Mouse (Mus musculus) frontal cortex, adult 2 months (tissue): ENCODE results near the gene Gm10260. TPM values are rescaled to one million over a fixed set of nuclear protein-coding genes. Genes with fewer than 3 reads are reported as not detected.
A peak's percentile ranks its signal among the peaks of the same experiment; 100 is the strongest.

Experiments used
- DNase-seq, 2 experiments: peaks; one replicate each; pipeline ENCODE4 v3.0.0; 2022; ENCODE audit warnings: low spot score in 1 of 2; ENCODE audit errors: extremely low spot score in 1 of 2
- polyA plus RNA-seq: library from polyadenylated mRNA; depleted of rRNA; stranded (reverse); fragments of >200 nt; gene quantifications from 2 replicates; pipeline ENCODE4 v1.2.3, GENCODE M21; 2012; rRNA removed

The Gm10260 gene
- 1.3 and 7.0 TPM in 2 replicates for polyA plus RNA-seq

- no peak for DNase-seq
These were observed at the start of gene Gm10260 for GRCm38 (mm10) chr13:97760532-97760931. TSS of gene Gm10260 (minus strand) at chr13:97760632.

GRCm38 (mm10) chr13:97809828-97810227 is 49.4 kb upstream of the Gm10260 start:
- DNase-seq, result no peak

- DNase-seq, result peak in 1 of 2 experiments; percentile 27
These were observed 45.5 kb upstream of the Gm10260 start for GRCm38 (mm10) chr13:97805907-97806306.

- DNase-seq, result no peak
These were observed 42.0 kb upstream of the Gm10260 start for GRCm38 (mm10) chr13:97802386-97802785.

- DNase-seq, result no peak
These were observed 37.0 kb upstream of the Gm10260 start for GRCm38 (mm10) chr13:97797462-97797861.

- DNase-seq, result no peak
These were observed 34.3 kb upstream of the Gm10260 start for GRCm38 (mm10) chr13:97794780-97795179.

GRCm38 (mm10) chr13:97793932-97794331 is 33.5 kb upstream of the Gm10260 start:
- DNase-seq, result no peak

- DNase-seq, result no peak
These were observed 31.2 kb upstream of the Gm10260 start for GRCm38 (mm10) chr13:97791664-97792063.

GRCm38 (mm10) chr13:97789782-97790450 is 29.5 kb upstream of the Gm10260 start:
- DNase-seq, result no peak

GRCm38 (mm10) chr13:97785167-97785835 is 24.9 kb upstream of the Gm10260 start:
- no peak for DNase-seq

- DNase-seq, result peak in 1 of 2 experiments; percentile 49
These were observed 23.2 kb upstream of the Gm10260 start for GRCm38 (mm10) chr13:97783423-97784143.

- DNase-seq, result no peak
These were observed 21.6 kb upstream of the Gm10260 start for GRCm38 (mm10) chr13:97782063-97782462.

- DNase-seq, result no peak
These were observed 21.2 kb upstream of the Gm10260 start for GRCm38 (mm10) chr13:97781637-97782036.

GRCm38 (mm10) chr13:97780556-97780955 is 20.1 kb upstream of the Gm10260 start:
- no peak for DNase-seq

- no peak for DNase-seq
These were observed 19.4 kb upstream of the Gm10260 start for GRCm38 (mm10) chr13:97779657-97780445.

- DNase-seq, result peak; percentile 46 to 63
These were observed 18.3 kb upstream of the Gm10260 start for GRCm38 (mm10) chr13:97778698-97779194.

- no peak for DNase-seq
These were observed 17.2 kb upstream of the Gm10260 start for GRCm38 (mm10) chr13:97777667-97778066.

- peak in 1 of 2 experiments; percentile 33 for DNase-seq
These were observed 16.3 kb upstream of the Gm10260 start for GRCm38 (mm10) chr13:97776702-97777101.

GRCm38 (mm10) chr13:97775907-97776306 is 15.5 kb upstream of the Gm10260 start:
- DNase-seq, result no peak

- DNase-seq, result peak in 1 of 2 experiments; percentile 51
These were observed 14.5 kb upstream of the Gm10260 start for GRCm38 (mm10) chr13:97774740-97775425.
